Mouse (Mus musculus) stomach, postnatal 0 days (tissue): ENCODE data around the gene Tnfrsf1b.

Source experiments
- CTCF ChIP-seq: IDR thresholded peaks from 2 replicates; pipeline ENCODE4 v1.5.1; 2016; ENCODE audit warnings: antibody characterized with exemption, low read depth, mild to moderate bottlenecking, moderate library complexity
- EP300 ChIP-seq: optimal IDR thresholded peaks from 2 replicates; pipeline ENCODE3; 2016; ENCODE audit warnings: antibody characterized with exemption

GRCm38 (mm10) chr4:145283441-145283840 lies 36.8 kb upstream of the Tnfrsf1b start:
- TF ChIP-seq CTCF (no peak), EP300 (no peak)
